Mouse (Mus musculus) G1E (cell line): ENCODE results near the gene Efcab9. TPM values are rescaled to one million over a fixed set of nuclear protein-coding genes. Genes with fewer than 3 reads are reported as not detected.

Experiments
- ATAC-seq: 2 replicates; pipeline ENCODE4 v1.8.0; 2016; ENCODE audit warnings: mild to moderate bottlenecking; ENCODE audit not compliant: insufficient number of reproducible peaks, poor library complexity, low FRiP score, severe bottlenecking; ENCODE audit errors: extremely low read depth
- DNase-seq: peaks from one replicate; pipeline ENCODE4 v3.0.0; 2012; ENCODE audit warnings: low spot score
- H3K27me3 ChIP-seq: 2 replicates; pipeline ENCODE4 v1.6.1; 2012; ENCODE audit warnings: mild to moderate bottlenecking, low read length, inconsistent platforms; ENCODE audit not compliant: insufficient read depth
- H3K36me3 ChIP-seq: replicated peaks from 2 replicates; pipeline ENCODE3; 2012; ENCODE audit warnings: mild to moderate bottlenecking, inconsistent platforms
- H3K4me1 ChIP-seq: 2 replicates; pipeline ENCODE4 v1.6.1; 2012; ENCODE audit warnings: low read depth, low read length, inconsistent platforms, mixed read lengths; ENCODE audit not compliant: insufficient read depth
- H3K4me3 ChIP-seq: 2 replicates; pipeline ENCODE4 v1.5.1; 2012; ENCODE audit warnings: low read depth, mild to moderate bottlenecking, inconsistent platforms, low read length, moderate library complexity, mixed read lengths
- H3K9me3 ChIP-seq: replicated peaks from 2 replicates; pipeline ENCODE4 v1.6.1; 2012; ENCODE audit warnings: inconsistent platforms
- CTCF ChIP-seq: IDR thresholded peaks from 2 replicates; pipeline ENCODE4 v1.5.1; 2012; ENCODE audit warnings: low read depth, low read length, inconsistent platforms, mixed read lengths
- GATA1 ChIP-seq: IDR thresholded peaks from 2 replicates; pipeline ENCODE4 v1.6.1; 2012; ENCODE audit warnings: borderline replicate concordance, low read length, inconsistent platforms, mixed read lengths
- GATA2 ChIP-seq: IDR thresholded peaks from 2 replicates; pipeline ENCODE4 v1.6.1; 2012; ENCODE audit warnings: low read depth, low read length, inconsistent platforms, borderline replicate concordance
- POLR2AphosphoS5 ChIP-seq: IDR thresholded peaks from 2 replicates; pipeline ENCODE4 v1.6.1; 2012; ENCODE audit warnings: low read depth, low read length, inconsistent platforms; ENCODE audit not compliant: insufficient replicate concordance
- TAL1 ChIP-seq: conservative IDR thresholded peaks from 2 replicates; pipeline ENCODE4 v1.6.1; 2012; ENCODE audit warnings: low read depth, low read length, inconsistent platforms, mixed read lengths
- polyA plus RNA-seq: library from polyadenylated mRNA; stranded (reverse); fragments of >175 nt; gene quantifications from 2 replicates; pipeline ENCODE4 v1.2.3, GENCODE M21; 2012
- total RNA-seq, 2 experiments: library from RNA; stranded (forward) in 1 of 2; stranded (reverse) in 1 of 2; fragments of 200-1000 nt in 1 of 2; fragments of >200 nt in 1 of 2; fragmentation: Nextera tagmentation in 1 of 2; gene quantifications; 2 replicates each; pipeline ENCODE4 v1.2.3; 2014 to 2017

The Efcab9 gene
- total and polyA plus RNA-seq, 3 experiments: 1.4 to 5.5 TPM; not detected in 1

- peaks cover 59% of the 10 kb centered on the region for H3K36me3 ChIP-seq
- H3K4me3 ChIP-seq: peak overlapping the region; percentile 38; the same call in 1 of the 2 replicates
- peaks cover 57% of the 10 kb centered on the region for H3K4me1 ChIP-seq
- ATAC-seq (no peak), DNase-seq (no peak)
- H3K9me3 ChIP-seq: no peaks in the 10 kb centered on the region
- TF ChIP-seq GATA1 (no peak), CTCF (no peak), POLR2AphosphoS5 (no peak), TAL1 (no peak), GATA2 (no peak)
- H3K27me3 ChIP-seq: peaks cover 3% of the 10 kb centered on the region; the same call in 1 of the 2 replicates
These were observed 21.6 kb upstream of the Efcab9 start for GRCm38 (mm10) chr11:32553311-32554140.

- peaks cover 3% of the 10 kb centered on the region; the same call in 1 of the 2 replicates for H3K27me3 ChIP-seq
- ATAC-seq (no peak), DNase-seq (no peak)
- H3K9me3 ChIP-seq: no peaks in the 10 kb centered on the region
- TF ChIP-seq GATA2: no peak
- no peak for TF ChIP-seq GATA1
- TF ChIP-seq POLR2AphosphoS5: no peak
- no peak for TF ChIP-seq TAL1
- no peak for TF ChIP-seq CTCF
- peaks cover 61% of the 10 kb centered on the region for H3K4me1 ChIP-seq
- H3K36me3 ChIP-seq: peaks cover 63% of the 10 kb centered on the region
- no peak overlapping the region for H3K4me3 ChIP-seq
These were observed 20.7 kb upstream of the Efcab9 start for GRCm38 (mm10) chr11:32552401-32553090.

- no peak overlapping the region for H3K4me3 ChIP-seq
- no peak for ATAC-seq
- peaks cover 64% of the 10 kb centered on the region for H3K36me3 ChIP-seq
- H3K9me3 ChIP-seq: no peaks in the 10 kb centered on the region
- no peak for DNase-seq
- peaks cover 3% of the 10 kb centered on the region; the same call in 1 of the 2 replicates for H3K27me3 ChIP-seq
- TF ChIP-seq POLR2AphosphoS5 (no peak), GATA1 (no peak), GATA2 (no peak), CTCF (no peak), TAL1 (no peak)
- H3K4me1 ChIP-seq: peaks cover 65% of the 10 kb centered on the region
These were observed 19.9 kb upstream of the Efcab9 start for GRCm38 (mm10) chr11:32551579-32552297.

GRCm38 (mm10) chr11:32551056-32551455 is 19.2 kb upstream of the Efcab9 start:
- TF ChIP-seq TAL1: no peak
- no peak for TF ChIP-seq POLR2AphosphoS5
- no peak for TF ChIP-seq CTCF
- TF ChIP-seq GATA2: no peak
- TF ChIP-seq GATA1: no peak

GRCm38 (mm10) chr11:32550102-32550501 is 18.2 kb upstream of the Efcab9 start:
- H3K9me3 ChIP-seq: no peaks in the 10 kb centered on the region
- TF ChIP-seq GATA2: no peak
- no peak for TF ChIP-seq POLR2AphosphoS5
- TF ChIP-seq TAL1: no peak
- TF ChIP-seq CTCF: no peak
- no peak for TF ChIP-seq GATA1
- H3K4me1 ChIP-seq: peaks cover 60% of the 10 kb centered on the region
- no peak overlapping the region for H3K4me3 ChIP-seq
- no peak for DNase-seq
- no peak for ATAC-seq
- H3K27me3 ChIP-seq: peaks cover 3% of the 10 kb centered on the region; the same call in 1 of the 2 replicates
- peaks cover 65% of the 10 kb centered on the region for H3K36me3 ChIP-seq

More at GRCm38 (mm10) chr11:32551056-32551455, 19.2 kb upstream of the Efcab9 start:
- Histone ChIP-seq H3K4me3 (no peak overlapping the region), H3K36me3 (peaks cover 64% of the 10 kb centered on the region), H3K9me3 (no peaks in the 10 kb centered on the region), H3K27me3 (peaks cover 3% of the 10 kb centered on the region; the same call in 1 of the 2 replicates), H3K4me1 (peaks cover 65% of the 10 kb centered on the region)
- DNase-seq: no peak
- no peak for ATAC-seq
